Mouse (Mus musculus): Measurements from ENCODE around the gene Dnah2.
A peak's percentile ranks its signal among the peaks of the same experiment; 100 is the strongest.

The Dnah2 gene

GRCm38 (mm10) chr11:69527098-69528030, 21.5 kb downstream of the Dnah2 start:
- DNase-seq: no peak

- no peak for DNase-seq
These were observed 22.3 kb downstream of the Dnah2 start for GRCm38 (mm10) chr11:69526631-69527030.

- DNase-seq: no peak
These were observed 23.2 kb downstream of the Dnah2 start for GRCm38 (mm10) chr11:69525661-69526060.

GRCm38 (mm10) chr11:69523651-69524050, 25.3 kb downstream of the Dnah2 start:
- no peak for DNase-seq

GRCm38 (mm10) chr11:69521526-69522149, 27.3 kb downstream of the Dnah2 start:
- no peak for DNase-seq

- no peak for DNase-seq
These were observed 28.9 kb downstream of the Dnah2 start for GRCm38 (mm10) chr11:69519976-69520375.

DNA sequence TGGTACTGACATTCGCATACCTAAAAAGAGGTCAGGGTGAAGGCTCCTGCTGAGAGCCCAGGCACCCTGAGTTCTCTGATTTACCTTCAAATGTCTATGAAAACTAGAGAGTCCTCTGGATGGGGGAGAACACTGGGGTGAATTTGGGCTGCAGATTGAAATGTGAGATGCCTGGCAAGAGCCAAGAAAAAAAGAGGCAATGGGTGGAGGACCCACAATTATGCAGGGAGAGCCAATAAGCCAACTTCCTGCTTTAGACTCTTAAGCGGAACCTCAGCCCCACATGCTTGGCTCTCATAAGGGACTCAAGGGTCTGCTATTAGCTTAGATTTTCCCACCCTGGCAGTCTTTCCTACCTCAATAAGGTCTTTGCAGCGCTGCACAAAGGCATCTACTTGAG, 32.2 kb downstream of the Dnah2 start:
- no peak for DNase-seq

GRCm38 (mm10) chr11:69516151-69516640, 32.7 kb downstream of the Dnah2 start:
- peak; percentile 24 for DNase-seq

GRCm38 (mm10) chr11:69513840-69514239, 35.1 kb downstream of the Dnah2 start:
- DNase-seq: peak; percentile 61

DNA sequence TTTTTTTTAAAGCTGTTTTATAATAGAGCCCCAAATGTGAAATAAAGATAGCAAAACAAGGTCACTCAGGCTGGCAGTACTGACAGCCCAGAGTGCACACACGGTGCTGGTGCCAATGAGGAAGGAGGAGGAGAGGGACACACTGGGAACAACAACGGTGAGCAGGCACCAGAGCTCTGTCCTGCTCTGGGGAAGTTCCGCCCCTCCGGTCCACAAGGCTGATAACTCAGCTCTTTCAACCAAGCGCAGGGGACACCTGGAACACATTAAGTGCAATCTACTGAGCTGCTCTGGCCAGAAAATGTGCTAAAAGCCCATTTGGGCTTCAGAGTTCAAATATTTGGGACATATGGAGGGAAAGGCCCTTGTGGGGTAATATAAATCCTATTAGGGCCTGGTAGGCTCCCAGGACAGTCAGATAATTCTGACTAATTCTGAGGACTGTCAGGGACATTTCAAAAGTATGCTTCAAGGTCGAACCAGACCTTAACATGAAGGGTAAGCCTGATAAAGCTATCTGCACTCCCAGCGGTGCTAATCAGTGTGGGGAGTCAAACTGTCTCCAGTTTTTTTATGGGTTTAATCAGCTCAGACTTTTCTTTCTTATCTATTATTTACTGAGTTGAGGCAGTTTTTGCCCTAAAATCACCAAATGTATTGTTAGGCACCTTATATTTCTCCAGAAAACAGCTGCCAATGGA, 38.0 kb downstream of the Dnah2 start:
- no peak for DNase-seq

DNA sequence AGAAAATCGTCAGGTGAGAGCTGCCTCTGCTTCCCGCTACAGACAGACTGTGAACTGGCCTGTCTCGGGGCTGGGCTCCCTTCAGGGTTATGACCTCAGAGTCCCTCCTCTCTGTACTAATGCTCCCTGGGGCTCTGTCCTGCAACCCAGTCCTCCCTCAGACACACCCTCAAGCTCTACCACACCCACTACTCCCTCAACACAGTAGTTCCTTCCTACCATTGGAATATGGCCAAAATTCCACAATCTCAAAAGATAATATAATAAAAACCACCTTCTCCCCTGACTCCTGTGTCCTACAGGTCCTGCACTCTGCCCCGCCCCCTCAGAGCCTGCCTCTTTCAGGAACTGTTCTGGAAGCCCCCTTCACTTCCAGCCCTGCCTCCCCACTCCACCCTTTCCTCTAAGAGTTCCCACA, 45.0 kb downstream of the Dnah2 start:
- DNase-seq: no peak

DNA sequence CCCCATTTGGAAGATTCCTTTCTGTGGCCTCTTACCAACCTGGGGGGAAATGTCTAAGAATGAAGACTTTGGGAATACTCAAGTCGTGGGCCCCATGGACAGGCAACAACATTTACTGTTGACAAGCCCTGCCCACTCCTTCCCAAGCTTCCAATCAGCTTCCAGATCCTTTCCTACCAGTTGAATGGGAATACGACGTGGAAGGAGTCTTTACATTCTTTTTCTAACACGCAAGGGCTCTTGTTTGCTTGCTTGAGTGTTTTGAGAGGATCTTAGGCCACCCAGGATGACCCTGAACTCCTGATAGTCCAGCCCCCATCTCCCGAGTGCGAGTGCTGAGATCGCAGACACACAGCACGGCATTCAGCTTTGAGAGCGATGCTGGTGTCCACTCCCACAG, 47.4 kb downstream of the Dnah2 start:
- DNase-seq: no peak

GRCm38 (mm10) chr11:69499140-69499539, 49.8 kb downstream of the Dnah2 start:
- DNase-seq: no peak

GRCm38 (mm10) chr11:69491711-69492110, 57.2 kb downstream of the Dnah2 start:
- no peak for DNase-seq

GRCm38 (mm10) chr11:69490898-69491297, 58.0 kb downstream of the Dnah2 start:
- DNase-seq: no peak

GRCm38 (mm10) chr11:69487474-69487873, 61.4 kb downstream of the Dnah2 start:
- no peak for DNase-seq

DNA sequence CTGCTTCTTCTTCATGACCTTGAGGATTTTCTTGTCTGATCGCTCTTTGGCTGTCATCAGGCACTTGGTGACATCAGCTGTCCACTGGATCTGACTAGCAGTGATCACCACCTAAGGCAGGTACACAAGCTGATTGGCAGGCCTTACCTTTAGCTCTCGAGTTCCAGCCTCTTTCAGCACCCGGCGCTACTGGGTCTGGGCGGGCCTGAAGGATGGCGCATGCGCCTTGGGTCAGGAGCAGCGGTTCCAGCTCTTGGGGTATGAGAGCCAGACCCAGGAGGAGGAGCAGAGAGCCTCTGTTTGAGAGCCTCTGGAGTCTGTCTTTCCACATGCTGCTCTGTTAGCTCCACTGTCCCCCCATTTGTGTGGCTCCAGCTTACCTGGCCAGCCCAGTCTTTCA, 71.3 kb downstream of the Dnah2 start:
- DNase-seq: no peak

- DNase-seq: no peak
These were observed 72.1 kb downstream of the Dnah2 start for GRCm38 (mm10) chr11:69476802-69477201.

DNA sequence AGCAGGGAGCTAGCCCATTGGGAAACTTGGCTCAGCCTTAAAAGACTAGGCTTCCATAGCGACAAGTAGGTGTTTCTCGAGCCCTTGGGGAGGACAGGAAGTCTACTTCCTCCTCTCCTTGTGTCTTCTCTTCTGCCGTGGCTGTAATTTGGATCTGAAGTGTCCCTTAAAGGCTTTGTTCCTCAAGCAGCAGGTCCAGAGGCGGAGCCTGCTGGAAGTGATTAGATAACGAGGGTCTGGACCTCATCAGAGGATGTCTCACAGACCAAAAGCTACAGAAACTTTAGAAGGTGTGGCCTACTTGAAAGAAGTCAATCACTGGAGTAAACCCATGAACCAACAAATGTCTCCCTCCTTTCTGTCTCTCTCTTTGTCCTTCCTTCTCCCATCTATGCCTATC, 74.2 kb downstream of the Dnah2 start:
- DNase-seq: no peak

DNA sequence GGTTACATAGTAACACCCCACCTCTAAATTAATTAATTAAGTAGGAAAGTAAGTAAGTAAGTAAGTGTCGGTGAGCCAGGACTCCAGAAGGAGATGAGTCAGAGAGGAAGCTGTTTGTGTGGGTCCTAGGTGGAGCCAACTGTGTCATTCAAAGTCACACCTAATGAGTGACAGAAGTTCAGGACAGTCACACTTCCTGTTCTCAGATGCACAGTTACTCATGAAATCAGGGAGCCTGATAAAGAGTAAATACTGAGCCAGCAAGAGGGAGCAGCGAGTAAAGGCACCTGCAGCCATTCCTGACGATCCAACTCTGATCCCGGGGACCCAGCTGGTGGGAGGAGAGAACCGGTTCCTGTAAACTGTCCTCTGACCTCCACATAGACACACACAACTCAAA, 76.2 kb downstream of the Dnah2 start:
- no peak for DNase-seq

GRCm38 (mm10) chr11:69471491-69471890, 77.4 kb downstream of the Dnah2 start:
- DNase-seq: no peak

DNA sequence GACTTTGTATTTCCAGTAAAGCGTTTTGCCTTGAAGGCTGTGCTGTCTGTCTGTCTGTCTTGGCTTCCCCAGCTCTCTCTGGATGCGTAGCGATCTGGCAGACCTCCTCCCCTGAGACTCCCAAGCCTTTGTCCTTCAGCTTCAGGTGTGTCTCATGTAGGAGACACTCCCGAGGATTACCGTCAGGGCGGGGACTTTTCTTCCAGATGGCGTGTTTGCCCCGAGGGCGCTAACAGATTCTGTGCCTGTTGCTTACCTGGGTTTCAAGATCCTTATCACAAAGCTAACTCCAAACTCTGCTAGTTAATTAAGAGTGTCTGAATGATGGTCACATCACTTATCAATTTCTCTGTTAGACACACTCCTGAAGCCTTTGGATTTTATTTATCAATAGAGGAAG, 79.6 kb downstream of the Dnah2 start:
- DNase-seq: no peak

- no peak for DNase-seq
These were observed 84.9 kb downstream of the Dnah2 start for GRCm38 (mm10) chr11:69463996-69464395.

DNA sequence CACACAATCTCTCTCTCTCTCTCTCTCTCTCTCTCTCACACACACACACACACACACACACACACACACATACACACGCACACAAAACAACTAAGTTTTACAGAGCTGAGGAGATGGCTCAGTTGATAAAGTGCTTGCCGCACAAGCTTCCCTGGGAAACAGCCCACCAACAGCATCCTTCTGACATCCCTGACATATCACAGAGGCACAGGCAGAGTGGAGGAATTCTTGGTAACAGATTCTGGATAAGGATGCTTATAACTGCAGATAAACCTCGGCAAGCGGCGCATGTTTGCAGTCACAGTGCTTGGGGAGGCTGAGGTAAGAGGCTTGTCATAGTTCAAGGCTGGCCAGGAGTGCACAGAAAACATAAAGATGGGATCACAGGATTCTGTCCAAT, 87.3 kb downstream of the Dnah2 start:
- DNase-seq: no peak
